ENCODE assay signal across 8 mouse cellular contexts in genomic region chr17:35544680-35545079, GRCm38 (mm10). TPM values are rescaled to one million over a fixed set of nuclear protein-coding genes. Genes with fewer than 3 reads are reported as not detected.
DNase-seq lines count a peak whose midpoint lies in the region; ATAC-seq and TF ChIP-seq lines count a peak whose summit lies in the region.

No protein-coding gene starts in this region.

- H3K9me3 ChIP-seq in kidney, embryonic 16.5 days (ENCODE audit: low read length), result no peaks in the 10 kb centered on the region

- TF ChIP-seq CTCF in gastrocnemius, adult 2 months (IDR thresholded peaks at IDR 0.05), result peak; percentile 91
- peak; percentile 36 for TF ChIP-seq CTCF in C2C12 (IDR thresholded peaks at IDR 0.05; ENCODE audit: control insufficient read depth, insufficient read depth, insufficient read length)

- no peak overlapping the region for H3K9ac ChIP-seq in kidney, embryonic 16.5 days (replicated peaks; ENCODE audit: low read length)

- no peaks in the 10 kb centered on the region for H3K27me3 ChIP-seq in C2C12 (ENCODE audit: control insufficient read depth, insufficient read depth, insufficient read length)
- no peaks in the 10 kb centered on the region for H3K27me3 ChIP-seq in kidney, embryonic 16.5 days (ENCODE audit: insufficient read depth, low read length)

- no peaks in the 10 kb centered on the region for H3K79me2 ChIP-seq in C2C12 (ENCODE audit: control insufficient read depth, insufficient read depth)

- 39% methylated on average over 6 of the region's 6 CpGs for WGBS in kidney, embryonic 16.5 days

- no peak overlapping the region for H3K4me3 ChIP-seq in gastrocnemius, adult 2 months
- H3K4me3 ChIP-seq in C2C12 (ENCODE audit: insufficient read depth, poor library complexity, severe bottlenecking), result no peak overlapping the region
- no peak overlapping the region for H3K4me3 ChIP-seq in kidney, embryonic 16.5 days (ENCODE audit: low read length)

- H3K4me1 ChIP-seq in kidney, embryonic 16.5 days (ENCODE audit: insufficient read depth, low read length), result peaks cover 10% of the 10 kb centered on the region

- ATAC-seq in erythroid progenitor cell, adult 5-6 weeks (replicated peaks; ENCODE audit: low FRiP score, poor library complexity, severe bottlenecking), result peak; percentile 68; the same call in 1 of the 2 replicates
- peak; percentile 40; the same call in 1 of the 2 replicates for ATAC-seq in kidney, embryonic 16.5 days (ENCODE audit: low FRiP score, low TSS enrichment)

- H3K36me3 ChIP-seq in C2C12 (ENCODE audit: control insufficient read depth, insufficient read depth), result no peaks in the 10 kb centered on the region
- no peaks in the 10 kb centered on the region for H3K36me3 ChIP-seq in kidney, embryonic 16.5 days (ENCODE audit: insufficient read depth, low read length)

- intact Hi-C loops in gastrocnemius, adult 2 months (cut with DNase I), result no loop called here
- intact Hi-C loops in gastrocnemius, postnatal 14 days (cut with DNase I; ENCODE audit: low total_unique reads), result no loop called here

- no peak overlapping the region for H3K27ac ChIP-seq in gastrocnemius, adult 2 months
- H3K27ac ChIP-seq in kidney, embryonic 16.5 days (ENCODE audit: low read length), result no peak overlapping the region

- DNase-seq in gastrocnemius, adult 2 months, result peak; percentile 54
- no peak for DNase-seq in gastrocnemius, postnatal 14 days
- peak; percentile 43 for DNase-seq in brain, adult 2 months (ENCODE audit: low read depth, low spot score)
- peak; percentile 55 for DNase-seq in lung, postnatal 14 days
- peak; percentile 22 for DNase-seq in spleen, adult 12 weeks (ENCODE audit: low spot score)

- H3ac ChIP-seq in C2C12 (ENCODE audit: control insufficient read depth, insufficient read length, low read depth), result no peak overlapping the region

- no peaks in the 10 kb centered on the region for H3K79me3 ChIP-seq in C2C12 (ENCODE audit: low read depth)

- no peak overlapping the region for H3K4me2 ChIP-seq in kidney, embryonic 16.5 days (replicated peaks; ENCODE audit: low read depth, low read length)

TF ChIP-seq in C2C12, 6 proteins besides CTCF, POLR2A, EP300 and RAD21:
- no peak for TF ChIP-seq MAX (IDR thresholded peaks at IDR 0.05)
- no peak for TF ChIP-seq MYOG (IDR thresholded peaks at IDR 0.05; ENCODE audit: control insufficient read depth, extremely low read depth, insufficient read length)
- TF ChIP-seq USF1 (IDR thresholded peaks at IDR 0.05; ENCODE audit: low read depth), result no peak
- no peak for TF ChIP-seq CEBPB (IDR thresholded peaks at IDR 0.05; ENCODE audit: low read depth)
- no peak for TF ChIP-seq MYOD1 (IDR thresholded peaks at IDR 0.05; ENCODE audit: control insufficient read depth, insufficient read length, low read depth)
- no peak for TF ChIP-seq FOSL1 (IDR thresholded peaks at IDR 0.05; ENCODE audit: insufficient read depth, low read length, poor library complexity, severe bottlenecking)

RNA-seq across cellular contexts. Expression of gene Cdsn, which starts 7.2 kb away (rescaled TPM):
- not detected for total RNA-seq in gastrocnemius, adult 2 months (2021)
- total RNA-seq in gastrocnemius, postnatal 14 days (2021), result under 1 TPM; 0.09 to 0.29 TPM
- polyA plus RNA-seq in C2C12 (2012; fragmentation: generic; extraction: Trizol), result 2.0 TPM
- not detected in 2 replicates for total RNA-seq in erythroid progenitor cell, adult 5-6 weeks (2015; ENCODE audit: low replicate concordance)
- total RNA-seq in erythroid progenitor cell, adult 5-6 weeks (2017; ENCODE audit: low replicate concordance), result not detected in 2 replicates
- 0.20 TPM in 1 of 2 replicates, not detected in the other for polyA plus RNA-seq in kidney, embryonic 16.5 days (2015; fragmentation: Nextera tagmentation; extraction: Ambion mirVana)

RNA-seq across cellular contexts. Expression of gene Psors1c2, which starts 11.7 kb away (rescaled TPM):
- not detected for total RNA-seq in gastrocnemius, adult 2 months (2021)
- not detected for total RNA-seq in gastrocnemius, postnatal 14 days (2021)
- 0.08 TPM for polyA plus RNA-seq in C2C12 (2012; fragmentation: generic; extraction: Trizol)
- total RNA-seq in erythroid progenitor cell, adult 5-6 weeks (2015; ENCODE audit: low replicate concordance), result not detected in 2 replicates
- total RNA-seq in erythroid progenitor cell, adult 5-6 weeks (2017; ENCODE audit: low replicate concordance), result not detected in 2 replicates
- 1.5 TPM in 2 replicates for polyA plus RNA-seq in kidney, embryonic 16.5 days (2015; fragmentation: Nextera tagmentation; extraction: Ambion mirVana)

RNA-seq across cellular contexts. Expression of gene 2300002M23Rik, which starts 22.6 kb away (rescaled TPM):
- not detected for total RNA-seq in gastrocnemius, adult 2 months (2021)
- not detected for total RNA-seq in gastrocnemius, postnatal 14 days (2021)
- polyA plus RNA-seq in C2C12 (2012; fragmentation: generic; extraction: Trizol), result not detected
- total RNA-seq in erythroid progenitor cell, adult 5-6 weeks (2015; ENCODE audit: low replicate concordance), result not detected in 2 replicates
- not detected in 2 replicates for total RNA-seq in erythroid progenitor cell, adult 5-6 weeks (2017; ENCODE audit: low replicate concordance)
- not detected in 2 replicates for polyA plus RNA-seq in kidney, embryonic 16.5 days (2015; fragmentation: Nextera tagmentation; extraction: Ambion mirVana)

RNA-seq across cellular contexts. Expression of gene Cchcr1, which starts 27.8 kb away (rescaled TPM):
- total RNA-seq in gastrocnemius, adult 2 months (2021), result 1 to 10 TPM; 1.7 TPM
- 1 to 10 TPM; 2.6 to 3.3 TPM for total RNA-seq in gastrocnemius, postnatal 14 days (2021)
- polyA plus RNA-seq in C2C12 (2012; fragmentation: generic; extraction: Trizol), result 15.9 TPM
- 32.7 and 49.4 TPM in 2 replicates for total RNA-seq in erythroid progenitor cell, adult 5-6 weeks (2015; ENCODE audit: low replicate concordance)
- total RNA-seq in erythroid progenitor cell, adult 5-6 weeks (2017; ENCODE audit: low replicate concordance), result 48.4 and 83.3 TPM in 2 replicates
- 17.3 and 20.5 TPM in 2 replicates for polyA plus RNA-seq in kidney, embryonic 16.5 days (2015; fragmentation: Nextera tagmentation; extraction: Ambion mirVana)

RNA-seq across cellular contexts. Expression of gene Tcf19, which starts 28.1 kb away (rescaled TPM):
- total RNA-seq in gastrocnemius, adult 2 months (2021), result 1 to 10 TPM in 1 of 2 experiments, under 1 TPM in 1; 0.73 to 1.0 TPM
- total RNA-seq in gastrocnemius, postnatal 14 days (2021), result 1 to 10 TPM; 4.5 to 5.4 TPM
- polyA plus RNA-seq in C2C12 (2012; fragmentation: generic; extraction: Trizol), result 46.7 TPM
- total RNA-seq in erythroid progenitor cell, adult 5-6 weeks (2015; ENCODE audit: low replicate concordance), result 103 and 129 TPM in 2 replicates
- 49.4 and 49.9 TPM in 2 replicates for total RNA-seq in erythroid progenitor cell, adult 5-6 weeks (2017; ENCODE audit: low replicate concordance)
- polyA plus RNA-seq in kidney, embryonic 16.5 days (2015; fragmentation: Nextera tagmentation; extraction: Ambion mirVana), result 72.9 and 77.2 TPM in 2 replicates
